Mouse (Mus musculus): Measurements from ENCODE around the gene 4930524B15Rik. TPM values are rescaled to one million over a fixed set of nuclear protein-coding genes. Genes with fewer than 3 reads are reported as not detected.
"Not testable (repeated sequence)": the region's sequence is repeated elsewhere in the genome, so short reads cannot be mapped to it uniquely, and the experiment has no call there.

4930524B15Rik gene
- polyA plus RNA-seq, 1 experiment from 2014 or later = 0.10 TPM

DNA sequence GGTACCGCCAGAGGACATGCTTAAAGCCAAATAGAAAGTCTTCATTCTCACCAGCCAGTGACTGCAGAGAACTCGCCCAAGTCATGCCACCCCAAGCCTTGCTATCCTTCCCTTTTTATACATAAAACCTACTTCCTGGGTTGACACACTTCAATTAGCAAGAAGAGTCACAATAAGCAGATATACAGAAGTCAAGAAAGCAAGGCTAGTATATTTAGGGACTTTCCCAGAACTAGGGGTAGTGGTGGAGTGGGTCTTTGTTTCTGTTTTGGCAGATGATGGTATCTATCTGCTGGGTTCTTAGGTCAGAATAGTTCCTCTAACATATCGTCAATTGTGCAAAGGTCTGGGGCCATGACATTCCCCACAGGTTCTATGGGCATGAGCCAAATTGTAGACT is 27.1 kb downstream of the 4930524B15Rik start:
- H3K9me3 ChIP-seq = no peaks in the 10 kb centered on the region
- no peak overlapping the region for H3K4me2 ChIP-seq
- H3K27ac ChIP-seq = no peak overlapping the region
- no peak overlapping the region for H3K9ac ChIP-seq
- H3K36me3 ChIP-seq = no peaks in the 10 kb centered on the region
- WGBS = 88% methylated on average over 3 of the region's 3 CpGs
- H3K27me3 ChIP-seq = no peaks in the 10 kb centered on the region
- H3K4me3 ChIP-seq = no peak overlapping the region
- ATAC-seq (ENCODE audit: insufficient number of reproducible peaks, insufficient read depth, low FRiP score, low TSS enrichment, low read depth) = no peak
- H3K4me1 ChIP-seq = no peaks in the 10 kb centered on the region

DNA sequence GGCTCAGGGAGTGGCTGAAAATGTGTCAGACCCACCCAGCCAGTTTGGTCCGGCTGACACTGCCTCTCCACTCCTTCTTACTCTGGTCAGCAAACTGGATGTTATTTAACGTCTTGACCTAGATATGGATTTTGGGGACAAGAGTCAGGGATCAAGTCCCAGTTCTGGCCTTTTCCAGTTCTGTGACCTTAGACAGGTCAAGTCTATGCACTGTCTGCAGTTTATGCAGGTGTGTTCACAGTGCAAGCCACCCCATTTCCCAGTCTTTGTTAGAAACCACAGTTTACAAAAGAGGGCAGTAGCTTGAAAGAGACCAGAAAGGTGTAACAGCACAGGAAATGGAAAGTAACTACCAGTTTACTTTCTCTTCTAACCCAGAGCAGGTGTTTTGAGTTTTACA is 34.3 kb downstream of the 4930524B15Rik start:
- peak overlapping the region; percentile 61 for H3K4me2 ChIP-seq
- H3K36me3 ChIP-seq = no peaks in the 10 kb centered on the region
- H3K27me3 ChIP-seq = no peaks in the 10 kb centered on the region
- no peaks in the 10 kb centered on the region for H3K9me3 ChIP-seq
- no peak overlapping the region for H3K4me3 ChIP-seq
- WGBS = 52% methylated on average over 2 of the region's 2 CpGs
- H3K27ac ChIP-seq = no peak overlapping the region
- H3K4me1 ChIP-seq = peaks cover 31% of the 10 kb centered on the region
- no peak for ATAC-seq (ENCODE audit: insufficient number of reproducible peaks, insufficient read depth, low FRiP score, low TSS enrichment, low read depth)
- no peak overlapping the region for H3K9ac ChIP-seq

DNA sequence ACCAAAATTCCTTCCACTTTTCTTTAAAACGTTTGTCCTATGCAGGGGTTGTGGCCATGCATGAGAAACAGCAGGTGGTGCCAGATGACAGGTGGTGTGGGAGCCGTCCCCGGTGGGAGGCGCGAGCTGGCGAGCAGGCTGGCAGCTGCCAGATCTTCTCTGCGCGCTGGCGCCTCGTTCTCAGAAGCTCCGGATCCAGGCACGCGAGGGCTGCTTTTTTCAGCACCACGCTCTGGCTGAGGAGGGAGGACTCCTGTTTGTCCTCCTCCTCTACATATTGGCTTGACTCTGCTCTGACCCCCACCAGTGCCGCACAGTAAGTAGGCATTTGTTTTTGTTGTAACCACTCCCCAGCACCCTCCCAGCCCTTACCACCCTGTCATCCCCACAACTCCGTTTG is 34.9 kb downstream of the 4930524B15Rik start, which contains the start of gene Nsg2:
Nsg2 (plus strand) TSS at position 183 of the 400 bp plus-strand sequence.
- Histone ChIP-seq H3K36me3 (no peaks in the 10 kb centered on the region), H3K4me2 (peak within 1 kb of the TSS; percentile 61), H3K4me1 (peaks cover 31% of the 10 kb centered on the region), H3K27ac (no peak within 1 kb of the TSS), H3K4me3 (peak within 1 kb of the TSS; percentile 30), H3K27me3 (no peaks in the 10 kb centered on the region), H3K9ac (peak within 1 kb of the TSS; percentile 58; the same call in 1 of the 2 replicates), H3K9me3 (no peaks in the 10 kb centered on the region)
- ATAC-seq (ENCODE audit: insufficient number of reproducible peaks, insufficient read depth, low FRiP score, low TSS enrichment, low read depth) = peak; percentile 65
- 0% methylated on average over 16 of the region's 16 CpGs for WGBS

DNA sequence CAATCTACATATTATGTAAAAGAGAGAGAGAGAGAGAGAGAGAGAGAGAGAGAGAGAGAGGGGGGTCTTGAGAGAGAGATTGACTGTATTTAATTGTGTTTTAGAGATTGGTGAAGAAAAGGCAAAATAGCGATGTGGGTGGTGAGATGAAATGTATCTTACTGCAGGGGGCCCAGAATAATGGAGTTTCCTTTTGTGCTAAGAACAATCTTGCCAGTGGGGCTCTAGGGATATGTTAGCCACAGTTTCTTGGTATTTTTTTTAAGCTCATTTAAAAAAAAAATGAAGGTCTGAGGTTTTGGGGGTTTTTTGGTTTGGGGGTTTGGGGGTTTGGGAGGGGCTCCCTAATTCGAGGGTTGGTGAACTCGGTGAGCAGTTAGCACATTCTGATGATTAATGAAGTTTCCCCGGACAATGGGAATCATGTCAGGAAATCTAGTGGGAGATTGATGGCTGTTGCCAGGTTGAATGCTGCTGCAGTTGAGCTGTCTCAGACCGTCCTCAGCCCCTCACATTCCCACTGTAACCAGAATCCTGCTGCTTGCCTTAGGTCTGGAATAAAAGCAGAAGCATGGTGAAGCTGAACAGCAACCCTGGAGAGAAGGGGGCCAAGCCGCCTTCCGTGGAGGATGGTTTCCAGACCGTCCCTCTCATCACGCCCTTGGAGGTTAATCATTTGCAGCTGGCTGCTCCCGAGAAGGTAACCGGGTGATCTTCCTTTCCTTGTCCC is 36.0 kb downstream of the 4930524B15Rik start:
- H3K9ac ChIP-seq = 0 out of 2 replicates have a peak overlapping the region, but pooled peaks have one; percentile 2
- H3K4me2 ChIP-seq = peak overlapping the region; percentile 36

DNA sequence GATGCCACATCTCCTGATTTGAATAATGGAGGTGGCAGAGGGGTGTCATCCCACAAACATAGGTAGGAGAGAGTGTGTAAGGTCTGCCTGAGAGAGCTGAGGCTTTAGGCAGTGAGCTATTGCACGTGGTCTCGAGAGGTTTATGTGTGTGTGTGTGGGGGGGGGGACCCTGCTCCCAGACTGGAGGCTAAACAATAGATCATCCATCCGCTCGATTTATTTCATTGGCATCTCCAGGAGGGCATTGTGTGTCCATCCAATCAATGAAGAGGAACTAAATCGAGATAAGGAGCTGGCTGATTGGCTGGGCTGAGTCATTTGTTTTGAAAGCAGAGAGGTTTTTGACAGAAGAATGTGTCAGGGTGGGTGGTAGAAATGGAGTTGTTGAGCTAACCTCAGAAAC is 37.3 kb downstream of the 4930524B15Rik start:
- no peak overlapping the region for H3K4me3 ChIP-seq
- H3K4me1 ChIP-seq = peaks cover 31% of the 10 kb centered on the region
- 20% methylated on average over 5 of the region's 5 CpGs for WGBS
- H3K36me3 ChIP-seq = no peaks in the 10 kb centered on the region
- no peak for ATAC-seq (ENCODE audit: insufficient number of reproducible peaks, insufficient read depth, low FRiP score, low TSS enrichment, low read depth)
- H3K27me3 ChIP-seq = no peaks in the 10 kb centered on the region
- H3K9ac ChIP-seq = no peak overlapping the region
- H3K27ac ChIP-seq = no peak overlapping the region
- 0 out of 2 replicates have a peak overlapping the region, but pooled peaks have one; percentile 11 for H3K4me2 ChIP-seq
- peaks cover 8% of the 10 kb centered on the region for H3K9me3 ChIP-seq

More for the DNA sequence above, 36.0 kb downstream of the 4930524B15Rik start:
- no peak overlapping the region for H3K4me3 ChIP-seq
- H3K4me1 ChIP-seq = peaks cover 31% of the 10 kb centered on the region
- no peaks in the 10 kb centered on the region for H3K27me3 ChIP-seq
- 3% methylated on average over 11 of the region's 11 CpGs for WGBS
- no peaks in the 10 kb centered on the region for H3K36me3 ChIP-seq
- H3K9me3 ChIP-seq = no peaks in the 10 kb centered on the region
- no peak for ATAC-seq (ENCODE audit: insufficient number of reproducible peaks, insufficient read depth, low FRiP score, low TSS enrichment, low read depth)
- no peak overlapping the region for H3K27ac ChIP-seq

DNA sequence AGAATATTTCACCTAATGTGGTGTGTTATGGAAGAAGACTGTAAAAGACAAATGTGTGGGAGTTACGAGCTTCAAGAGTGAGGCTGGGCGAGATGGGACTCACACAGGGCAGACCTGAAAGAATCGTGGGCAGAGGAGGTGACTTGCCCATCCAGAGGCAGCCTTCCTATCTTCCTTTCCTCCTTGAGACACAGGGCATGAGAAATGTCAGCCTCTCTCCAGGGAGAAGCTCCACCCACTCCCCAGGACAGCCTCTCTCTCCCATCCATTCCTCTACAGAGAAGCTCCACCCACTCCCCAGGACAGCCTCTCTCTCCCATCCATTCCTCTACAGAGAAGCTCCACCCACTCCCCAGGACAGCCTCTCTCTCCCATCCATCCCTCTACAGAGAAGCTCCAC is 42.7 kb downstream of the 4930524B15Rik start:
- not testable (repeated sequence) for H3K9me3 ChIP-seq; H3K9ac ChIP-seq; H3K36me3 ChIP-seq; H3K27me3 ChIP-seq; H3K27ac ChIP-seq; ATAC-seq (ENCODE audit: insufficient number of reproducible peaks, insufficient read depth, low FRiP score, low TSS enrichment, low read depth); H3K4me3 ChIP-seq; H3K4me2 ChIP-seq
- 90% methylated on average over 3 of the region's 3 CpGs for WGBS
- H3K4me1 ChIP-seq = peaks cover 19% of the 10 kb centered on the region

DNA sequence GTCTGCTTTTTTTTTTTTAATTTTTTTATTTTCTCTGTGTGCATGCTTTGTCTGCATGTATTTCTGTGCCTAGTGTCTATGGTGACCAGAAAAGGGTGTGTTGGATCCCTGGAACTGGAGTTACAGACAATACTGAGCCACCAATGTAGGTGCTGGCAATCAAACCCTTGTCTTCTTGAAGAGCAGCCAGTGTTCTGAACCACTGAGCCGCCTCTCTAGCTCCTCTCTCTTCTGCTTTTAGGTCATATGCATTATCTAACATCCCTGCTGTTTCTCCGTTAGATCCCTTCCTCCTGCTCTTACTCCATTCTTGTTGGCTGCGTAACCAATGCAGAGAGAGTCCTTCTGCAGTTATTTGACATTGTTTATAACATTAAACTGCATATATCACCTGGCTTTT is 43.5 kb downstream of the 4930524B15Rik start:
- no peak overlapping the region for H3K4me3 ChIP-seq
- H3K4me1 ChIP-seq = peaks cover 15% of the 10 kb centered on the region
- ATAC-seq (ENCODE audit: insufficient number of reproducible peaks, insufficient read depth, low FRiP score, low TSS enrichment, low read depth) = no peak
- H3K36me3 ChIP-seq = no peaks in the 10 kb centered on the region
- H3K9ac ChIP-seq = no peak overlapping the region
- WGBS = 88% methylated on average over 3 of the region's 3 CpGs
- peaks cover 8% of the 10 kb centered on the region for H3K9me3 ChIP-seq
- H3K27me3 ChIP-seq = no peaks in the 10 kb centered on the region
- no peak overlapping the region for H3K27ac ChIP-seq
- H3K4me2 ChIP-seq = no peak overlapping the region

DNA sequence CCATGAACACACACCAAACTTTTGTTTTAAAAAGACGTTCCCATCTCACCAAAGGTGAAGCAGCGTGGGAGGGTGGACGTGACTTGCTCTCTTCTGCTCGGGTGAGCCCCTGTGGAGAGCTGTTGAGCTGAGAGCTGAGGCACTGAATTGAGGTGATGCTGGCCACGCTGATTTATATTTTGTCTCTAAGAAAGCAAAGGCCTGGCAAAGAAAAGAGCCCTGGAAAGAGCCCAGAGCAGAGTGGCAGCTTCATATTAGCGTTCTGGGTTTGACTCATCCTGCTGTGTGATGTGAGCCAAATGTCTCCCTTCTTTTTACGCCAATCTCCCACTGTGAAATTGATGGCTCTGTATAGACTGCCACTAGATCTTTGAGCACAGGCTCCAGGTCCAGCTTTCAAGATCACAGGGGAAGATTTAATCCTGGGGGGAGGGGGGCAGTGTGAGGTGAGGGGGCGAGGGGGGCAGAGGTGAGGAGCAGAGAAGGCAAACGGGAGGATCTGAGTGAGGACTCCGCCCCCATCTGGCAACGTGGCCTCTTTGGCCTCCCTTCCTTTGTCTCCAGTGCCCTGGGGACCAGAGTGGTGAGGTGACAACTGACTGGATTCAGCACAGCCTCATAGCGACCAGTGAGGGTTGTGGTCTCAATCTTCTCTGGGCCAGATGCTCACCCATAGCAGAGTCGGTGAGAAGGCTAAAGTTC is 44.7 kb downstream of the 4930524B15Rik start:
- H3K36me3 ChIP-seq = no peaks in the 10 kb centered on the region
- H3K4me1 ChIP-seq = peaks cover 15% of the 10 kb centered on the region
- no peak overlapping the region for H3K27ac ChIP-seq
- no peak overlapping the region for H3K4me2 ChIP-seq
- peaks cover 8% of the 10 kb centered on the region for H3K9me3 ChIP-seq
- no peak overlapping the region for H3K9ac ChIP-seq
- H3K4me3 ChIP-seq = no peak overlapping the region
- WGBS = 35% methylated on average over 13 of the region's 13 CpGs
- H3K27me3 ChIP-seq = no peaks in the 10 kb centered on the region
- 0 out of 2 replicates have a peak, but pooled peaks have one; percentile 15 for ATAC-seq (ENCODE audit: insufficient number of reproducible peaks, insufficient read depth, low FRiP score, low TSS enrichment, low read depth)

DNA sequence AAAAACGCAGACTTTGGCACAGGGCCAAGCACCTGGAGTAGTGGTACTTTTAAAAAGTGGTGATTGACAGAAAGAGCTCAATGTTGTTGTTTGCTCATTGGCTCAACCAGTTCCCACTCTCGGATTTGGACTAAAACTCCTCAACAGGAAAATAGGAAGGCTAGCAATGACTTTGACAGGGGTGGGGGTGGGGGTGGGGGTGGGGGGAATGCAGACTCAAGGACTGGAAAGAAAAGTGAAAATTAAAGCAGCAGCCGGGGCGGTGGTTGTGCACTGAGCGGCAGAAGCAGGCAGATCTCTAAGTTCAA is 45.2 kb downstream of the 4930524B15Rik start:
- H3K27ac ChIP-seq = no peak overlapping the region
- no peak overlapping the region for H3K9ac ChIP-seq
- H3K36me3 ChIP-seq = no peaks in the 10 kb centered on the region
- peaks cover 15% of the 10 kb centered on the region for H3K4me1 ChIP-seq
- no peak overlapping the region for H3K4me2 ChIP-seq
- 51% methylated on average over 5 of the region's 5 CpGs for WGBS
- ATAC-seq (ENCODE audit: insufficient number of reproducible peaks, insufficient read depth, low FRiP score, low TSS enrichment, low read depth) = no peak
- H3K27me3 ChIP-seq = no peaks in the 10 kb centered on the region
- no peak overlapping the region for H3K4me3 ChIP-seq
- peaks cover 8% of the 10 kb centered on the region for H3K9me3 ChIP-seq

DNA sequence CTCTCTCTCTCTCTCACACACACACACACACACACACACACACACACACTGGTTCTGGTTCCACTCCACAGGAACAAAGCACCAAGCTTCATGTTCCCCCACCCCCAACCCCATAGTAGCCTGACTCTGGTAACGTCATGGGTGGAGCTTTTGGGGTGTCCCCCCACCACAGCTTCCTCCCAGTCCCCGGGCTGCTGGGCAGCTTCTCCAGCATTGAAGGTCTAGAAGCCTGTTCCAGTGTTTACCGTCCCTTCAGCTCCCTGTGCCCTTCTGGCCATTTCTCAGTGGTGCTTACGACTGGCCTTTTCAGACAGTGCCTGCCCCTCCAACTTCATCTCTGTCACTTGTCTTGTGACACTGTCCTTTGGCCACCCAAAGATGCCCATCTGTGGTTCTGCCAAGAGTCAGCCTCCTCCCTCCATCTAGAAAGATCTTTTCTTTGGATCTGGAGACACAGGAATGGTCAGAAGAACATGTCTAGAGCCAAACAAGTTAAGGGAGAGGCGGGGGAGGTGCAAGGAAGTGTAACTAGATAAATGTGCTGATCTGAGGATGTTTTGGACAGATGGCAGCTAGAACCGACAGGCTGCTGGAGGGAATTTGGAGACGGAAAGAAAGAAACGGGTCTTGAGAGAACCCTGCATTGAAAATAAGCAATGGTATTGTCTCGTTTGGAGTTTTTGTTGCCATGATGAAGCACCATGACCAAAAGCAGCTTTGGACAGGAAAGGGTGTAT is 46.6 kb downstream of the 4930524B15Rik start:
- Histone ChIP-seq H3K4me3 (no peak overlapping the region), H3K27ac (no peak overlapping the region)

DNA sequence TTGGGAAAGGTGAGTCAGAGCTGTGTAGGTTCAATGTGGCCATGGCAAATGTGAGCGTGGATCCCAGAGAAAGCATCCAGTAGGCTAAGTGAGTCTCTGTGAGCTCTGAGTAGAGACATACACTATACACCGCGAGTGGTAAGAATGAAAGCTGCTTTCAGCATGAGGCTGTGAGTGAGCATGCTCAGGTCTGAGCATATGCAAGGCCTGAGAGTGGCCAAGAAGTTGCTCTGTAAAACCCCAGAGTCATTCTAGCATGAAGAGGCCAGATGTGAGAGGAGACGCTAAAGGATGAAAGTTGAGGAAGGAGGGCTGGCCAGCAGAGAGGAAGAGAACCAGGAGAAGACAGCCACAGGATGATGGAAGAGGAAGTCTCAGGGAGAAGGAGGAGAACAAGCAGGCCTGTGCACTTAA is 47.6 kb downstream of the 4930524B15Rik start:
- Histone ChIP-seq H3K9me3 (no peaks in the 10 kb centered on the region), H3K27ac (no peak overlapping the region), H3K4me3 (no peak overlapping the region), H3K27me3 (no peaks in the 10 kb centered on the region), H3K4me2 (no peak overlapping the region), H3K4me1 (peaks cover 16% of the 10 kb centered on the region), H3K36me3 (no peaks in the 10 kb centered on the region), H3K9ac (no peak overlapping the region)
- ATAC-seq (ENCODE audit: insufficient number of reproducible peaks, insufficient read depth, low FRiP score, low TSS enrichment, low read depth) = no peak
- WGBS = 85% methylated on average over 4 of the region's 4 CpGs

More for the DNA sequence above, 46.6 kb downstream of the 4930524B15Rik start:
- Histone ChIP-seq H3K36me3 (no peaks in the 10 kb centered on the region), H3K9ac (no peak overlapping the region), H3K27me3 (no peaks in the 10 kb centered on the region), H3K4me2 (no peak overlapping the region), H3K9me3 (peaks cover 3% of the 10 kb centered on the region), H3K4me1 (peaks cover 15% of the 10 kb centered on the region)
- no peak for ATAC-seq (ENCODE audit: insufficient number of reproducible peaks, insufficient read depth, low FRiP score, low TSS enrichment, low read depth)
- WGBS = 65% methylated on average over 9 of the region's 9 CpGs
